Mouse (Mus musculus) heart, postnatal 0 days (tissue): ENCODE measurements around the gene Grm4.

ENCODE experiments used
- CTCF ChIP-seq: IDR thresholded peaks from 2 replicates; pipeline ENCODE4 v1.5.1; 2016; ENCODE audit warnings: antibody characterized with exemption, control low read depth, low read depth
- EP300 ChIP-seq: IDR thresholded peaks from 2 replicates; pipeline ENCODE4 v1.6.1; 2016; ENCODE audit warnings: antibody characterized with exemption, low read depth

DNA sequence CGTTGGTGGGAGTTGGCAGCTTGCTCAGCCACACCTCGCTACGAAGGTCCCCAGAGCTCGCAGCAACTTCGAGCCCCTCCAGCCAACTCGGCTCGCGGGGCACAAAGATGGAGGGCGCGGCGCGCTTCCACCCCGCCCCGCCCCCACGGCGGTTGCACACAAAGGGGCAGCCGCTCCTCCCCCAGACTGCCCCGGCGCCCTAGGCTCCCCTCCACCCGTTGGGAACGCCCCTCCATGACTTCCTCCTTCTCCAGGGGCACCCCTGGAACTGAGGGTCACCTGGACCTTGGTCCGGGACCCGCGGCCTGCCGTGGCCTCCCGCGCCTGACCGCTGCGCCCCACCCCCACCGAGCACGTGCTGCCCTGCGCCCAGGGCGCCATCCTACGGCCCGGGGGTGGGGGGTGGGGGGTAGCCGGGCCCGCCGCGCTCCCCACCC lies 33.9 kb upstream of the Grm4 start:
- TF ChIP-seq CTCF (no peak), EP300 (no peak)
